Mouse (Mus musculus) layer of hippocampus, adult 8-10 months (tissue): ENCODE results near the gene Bpifb2. TPM values are rescaled to one million over a fixed set of nuclear protein-coding genes. Genes with fewer than 3 reads are reported as not detected.
"Not testable (repeated sequence)": the region's sequence is repeated elsewhere in the genome, so short reads cannot be mapped to it uniquely, and the experiment has no call there.

Source experiments
- DNase-seq, 2 experiments: peaks; one replicate each; pipeline ENCODE4 v3.0.0; 2022; ENCODE audit warnings: low spot score in 2 of 2
- total RNA-seq, 4 experiments: library from RNA; stranded (reverse); gene quantifications; 2 replicates each; pipeline ENCODE4 v1.2.4; 2022

The Bpifb2 gene
- not detected for total RNA-seq

GRCm38 (mm10) chr2:153874745-153875144, at the start of gene Bpifb2:
Bpifb2 (plus strand) TSS chr2:153875045.
- DNase-seq: no peak

GRCm38 (mm10) chr2:153825900-153826299, 48.9 kb upstream of the Bpifb2 start:
- DNase-seq: not testable (repeated sequence)

- no peak for DNase-seq
These were observed 47.5 kb upstream of the Bpifb2 start for GRCm38 (mm10) chr2:153827171-153827830.

- no peak for DNase-seq
These were observed 46.1 kb upstream of the Bpifb2 start for GRCm38 (mm10) chr2:153828704-153829103.

- no peak for DNase-seq
These were observed 41.6 kb upstream of the Bpifb2 start for GRCm38 (mm10) chr2:153833291-153833690.

GRCm38 (mm10) chr2:153842854-153843253, 32.0 kb upstream of the Bpifb2 start:
- DNase-seq: no peak

- no peak for DNase-seq
These were observed 26.5 kb upstream of the Bpifb2 start for GRCm38 (mm10) chr2:153848389-153848788.

- no peak for DNase-seq
These were observed 24.4 kb upstream of the Bpifb2 start for GRCm38 (mm10) chr2:153850351-153851029.

- peak in 1 of 2 experiments; percentile 60 for DNase-seq
These were observed 23.9 kb upstream of the Bpifb2 start for GRCm38 (mm10) chr2:153851030-153851360.

- DNase-seq: no peak
These were observed 21.3 kb upstream of the Bpifb2 start for GRCm38 (mm10) chr2:153853544-153853943.

- no peak for DNase-seq
These were observed 15.3 kb upstream of the Bpifb2 start for GRCm38 (mm10) chr2:153859581-153859980.

GRCm38 (mm10) chr2:153860315-153860714, 14.5 kb upstream of the Bpifb2 start:
- no peak for DNase-seq

GRCm38 (mm10) chr2:153860715-153861114, 14.1 kb upstream of the Bpifb2 start:
- no peak for DNase-seq

GRCm38 (mm10) chr2:153861960-153862359, 12.9 kb upstream of the Bpifb2 start:
- DNase-seq: no peak

- DNase-seq: no peak
These were observed 3.9 kb upstream of the Bpifb2 start, which contains the start of gene Sun5 for GRCm38 (mm10) chr2:153870984-153871383. Sun5 (minus strand) TSS chr2:153871084.

- no peak for DNase-seq
These were observed 24.3 kb downstream of the Bpifb2 start for GRCm38 (mm10) chr2:153899111-153899510.

GRCm38 (mm10) chr2:153900088-153900487, 25.2 kb downstream of the Bpifb2 start, which contains the start of gene Bpifb6:
Bpifb6 (plus strand) TSS chr2:153900388.
- no peak for DNase-seq

- DNase-seq: no peak
These were observed 27.9 kb downstream of the Bpifb2 start for GRCm38 (mm10) chr2:153902726-153903125.

GRCm38 (mm10) chr2:153906626-153907025, 31.8 kb downstream of the Bpifb2 start:
- no peak for DNase-seq

- DNase-seq: peak; percentile 14 to 29
These were observed 39.3 kb downstream of the Bpifb2 start for GRCm38 (mm10) chr2:153914151-153914550.

- DNase-seq: no peak
These were observed 43.1 kb downstream of the Bpifb2 start, which contains the start of gene Bpifb3 for GRCm38 (mm10) chr2:153917930-153918329. Bpifb3 (plus strand) TSS chr2:153918230.

GRCm38 (mm10) chr2:153921246-153921645, 46.4 kb downstream of the Bpifb2 start:
- no peak for DNase-seq
